Mouse (Mus musculus): ENCODE data around the gene Gm6351.
"Not testable (repeated sequence)": the region's sequence is repeated elsewhere in the genome, so short reads cannot be mapped to it uniquely, and the experiment has no call there.

Gene Gm6351

GRCm38 (mm10) chr5:94076085-94076484 lies at the start of gene Gm6351:
TSS of gene Gm6351 (plus strand) at chr5:94076385.
- CTCF ChIA-PET = not testable (repeated sequence)

GRCm38 (mm10) chr5:94070445-94070844 lies 5.7 kb upstream of the Gm6351 start, which contains the start of gene BC061212:
TSS of gene BC061212 (minus strand) at chr5:94070545.
- CTCF ChIA-PET = not testable (repeated sequence)

Data from spleen, embryonic (tissue).